ENCODE assay signal across 13 mouse cellular contexts in genomic region chr17:62077604-62078003, GRCm38 (mm10).
A peak's percentile ranks its signal among the peaks of the same experiment; 100 is the strongest.
DNase-seq lines count a peak whose midpoint lies in the region; ATAC-seq and TF ChIP-seq lines count a peak whose summit lies in the region.
"Had no signal": no experiment of that assay in that cellular context is flagged by ENCODE, and none has a peak within 500 bp of the region (broad histone marks: within the 10 kb centered on the region; RNA-seq: fewer than 3 reads in every experiment).

No protein-coding gene starts in this region.

- no peak for TF ChIP-seq POLR2A in brain, embryonic 14.5 days (IDR thresholded peaks at IDR 0.05; ENCODE audit: borderline replicate concordance, extremely low read depth, insufficient read depth, insufficient read length, poor library complexity, severe bottlenecking)

- no peak for TF ChIP-seq CTCF in brain, embryonic 14.5 days (IDR thresholded peaks at IDR 0.05; ENCODE audit: borderline replicate concordance, extremely low read depth, insufficient read depth, insufficient read length)

- peak; percentile 100 for ATAC-seq in frontal cortex, adult (ENCODE audit: low TSS enrichment)

- DNase-seq in frontal cortex, postnatal 10 days (ENCODE audit: low spot score in 2 of 2): no peak
- DNase-seq in brain, embryonic 14.5 days (ENCODE audit: low read depth): peak; percentile 64
- peak; percentile 27 for DNase-seq in layer of hippocampus, adult 9-11 months
- peak; percentile 52 for DNase-seq in right cerebral cortex, adult 18-20 months
- DNase-seq in thymus, postnatal 4 days: no peak
- no peak for DNase-seq in T-cell, adult 2 months (ENCODE audit: low spot score)
- no peak for DNase-seq in adrenal gland, adult 8-10 months
- DNase-seq: B cell, adult 2 months; cerebellum, adult 2 months; heart, adult 11 months; lung, adult 2 months; thymus, adult 18-20 months had no signal

Comparison
In these comparisons a context has a peak if more than half of its experiments do, and no peak if none do; other contexts are left out.
1. DNase-seq: peak in brain, embryonic 14.5 days (single experiment), layer of hippocampus, adult 9-11 months (single experiment) and right cerebral cortex, adult 18-20 months (single experiment); none in frontal cortex, postnatal 10 days (0 of 2), thymus, postnatal 4 days (single experiment), T-cell, adult 2 months (single experiment) and adrenal gland, adult 8-10 months (single experiment).